Mouse (Mus musculus) midbrain, embryonic 14.5 days (tissue): ENCODE measurements around the gene Ppfia4. TPM values are rescaled to one million over a fixed set of nuclear protein-coding genes. Genes with fewer than 3 reads are reported as not detected.
A peak's percentile ranks its signal among the peaks of the same experiment; 100 is the strongest.

Experiments used
- ATAC-seq: fragments of 200-750 bp; cut with Nextera tagmentation; 2 replicates; pipeline ENCODE4 v1.8.0; 2017; ENCODE audit warnings: moderate number of reproducible peaks, moderate library complexity; ENCODE audit not compliant: low FRiP score, low TSS enrichment
- DNase-seq: peaks from one replicate; pipeline ENCODE4 v3.0.0-alpha.2; 2015
- H3K27ac ChIP-seq: fragments of 300-500 bp; sonication (generic); replicated peaks from 2 replicates; pipeline ENCODE4 v1.5.1; 2014; ENCODE audit warnings: mild to moderate bottlenecking, low read depth, low read length, moderate library complexity
- H3K27me3 ChIP-seq: fragments of 300-500 bp; sonication (generic); 2 replicates; pipeline ENCODE4 v1.6.1; 2014; ENCODE audit warnings: low read length, control low read depth, mixed read lengths; ENCODE audit not compliant: control insufficient read depth, insufficient read depth
- H3K36me3 ChIP-seq: fragments of 300-500 bp; sonication (generic); 2 replicates; pipeline ENCODE4 v1.6.1; 2014; ENCODE audit warnings: low read length, control low read depth; ENCODE audit not compliant: control insufficient read depth, insufficient read depth
- H3K4me1 ChIP-seq: fragments of 300-500 bp; sonication (generic); 2 replicates; pipeline ENCODE4 v1.6.1; 2014; ENCODE audit warnings: mild to moderate bottlenecking, antibody characterized with exemption, low read length, control low read depth; ENCODE audit not compliant: control insufficient read depth, insufficient read depth
- H3K4me2 ChIP-seq: fragments of 300-500 bp; sonication (generic); 2 replicates; pipeline ENCODE4 v1.6.1; 2014; ENCODE audit warnings: mild to moderate bottlenecking, low read length, moderate library complexity
- H3K4me3 ChIP-seq: fragments of 300-500 bp; sonication (generic); replicated peaks from 2 replicates; pipeline ENCODE4 v1.5.1; 2014; ENCODE audit warnings: low read depth, low read length
- H3K9ac ChIP-seq: fragments of 300-500 bp; sonication (generic); replicated peaks from 2 replicates; pipeline ENCODE4 v1.6.1; 2014; ENCODE audit warnings: mild to moderate bottlenecking, low read length, moderate library complexity
- H3K9me3 ChIP-seq: fragments of 300-500 bp; sonication (generic); 2 replicates; pipeline ENCODE4 v1.6.1; 2016; ENCODE audit warnings: low read length, control low read depth, mixed read lengths; ENCODE audit not compliant: control insufficient read depth
- WGBS: fragments of 180-500 bp; shearing (Covaris S2); extraction: QIAGEN DNeasy Blood & Tissue Kit; methylation state at CpG from one replicate; pipeline ENCODE4 v1.1.7; 2014; 5-methylcytosine and 5-hydroxymethylcytosine counted together
- polyA plus RNA-seq: library from polyadenylated mRNA; unstranded; fragments of >200 nt; fragmentation: Nextera tagmentation; extraction: Ambion mirVana; gene quantifications from 2 replicates; pipeline ENCODE4 v1.2.1, GENCODE M21; 2014

The Ppfia4 gene
- polyA plus RNA-seq, 1 experiment from 2014 or later = 11.5 TPM

- H3K9ac ChIP-seq = no peak overlapping the region
- no peak overlapping the region for H3K4me2 ChIP-seq
- H3K27me3 ChIP-seq = no peaks in the 10 kb centered on the region
- no peak for ATAC-seq
- H3K27ac ChIP-seq = no peak overlapping the region
- 0 out of 2 replicates have a peak, but pooled peaks cover 2% of the 10 kb centered on the region for H3K36me3 ChIP-seq
- H3K9me3 ChIP-seq = no peaks in the 10 kb centered on the region
- 79% methylated on average over 5 of the region's 5 CpGs for WGBS
- no peak overlapping the region for H3K4me3 ChIP-seq
- H3K4me1 ChIP-seq = peaks cover 7% of the 10 kb centered on the region
- DNase-seq = no peak
Measured at GRCm38 (mm10) chr1:134318261-134318660, 14.5 kb downstream of the Ppfia4 start.

GRCm38 (mm10) chr1:134316361-134316760 lies 16.4 kb downstream of the Ppfia4 start:
- Histone ChIP-seq H3K9me3 (no peaks in the 10 kb centered on the region), H3K27ac (no peak overlapping the region), H3K4me3 (no peak overlapping the region), H3K36me3 (0 out of 2 replicates have a peak, but pooled peaks cover 2% of the 10 kb centered on the region), H3K4me1 (peaks cover 7% of the 10 kb centered on the region), H3K27me3 (no peaks in the 10 kb centered on the region), H3K4me2 (no peak overlapping the region), H3K9ac (no peak overlapping the region)
- WGBS = 88% methylated on average over 9 of the region's 9 CpGs
- ATAC-seq = no peak
- DNase-seq = no peak

- Histone ChIP-seq H3K4me1 (no peaks in the 10 kb centered on the region; the same call in 1 of the 2 replicates), H3K9me3 (no peaks in the 10 kb centered on the region), H3K36me3 (0 out of 2 replicates have a peak, but pooled peaks cover 2% of the 10 kb centered on the region), H3K27me3 (no peaks in the 10 kb centered on the region), H3K9ac (no peak overlapping the region), H3K27ac (no peak overlapping the region), H3K4me2 (no peak overlapping the region), H3K4me3 (no peak overlapping the region)
- WGBS = 90% methylated on average over 5 of the region's 5 CpGs
- DNase-seq (no peak), ATAC-seq (no peak)
Measured at GRCm38 (mm10) chr1:134315181-134315580, 17.5 kb downstream of the Ppfia4 start.

GRCm38 (mm10) chr1:134311760-134312159 lies 21.0 kb downstream of the Ppfia4 start:
- ATAC-seq = no peak
- no peak overlapping the region for H3K9ac ChIP-seq
- WGBS = 94% methylated on average over 7 of the region's 7 CpGs
- H3K27me3 ChIP-seq = no peaks in the 10 kb centered on the region
- H3K27ac ChIP-seq = no peak overlapping the region
- H3K4me3 ChIP-seq = no peak overlapping the region
- H3K9me3 ChIP-seq = no peaks in the 10 kb centered on the region
- no peak overlapping the region for H3K4me2 ChIP-seq
- H3K36me3 ChIP-seq = 0 out of 2 replicates have a peak, but pooled peaks cover 2% of the 10 kb centered on the region
- DNase-seq = no peak
- H3K4me1 ChIP-seq = no peaks in the 10 kb centered on the region

GRCm38 (mm10) chr1:134310729-134311128 lies 22.0 kb downstream of the Ppfia4 start:
- Histone ChIP-seq H3K27ac (no peak overlapping the region), H3K4me2 (no peak overlapping the region), H3K27me3 (no peaks in the 10 kb centered on the region), H3K4me1 (no peaks in the 10 kb centered on the region), H3K9ac (no peak overlapping the region), H3K36me3 (no peaks in the 10 kb centered on the region), H3K9me3 (no peaks in the 10 kb centered on the region), H3K4me3 (no peak overlapping the region)
- 92% methylated on average over 3 of the region's 3 CpGs for WGBS
- DNase-seq (no peak), ATAC-seq (no peak)

GRCm38 (mm10) chr1:134310291-134310690 lies 22.4 kb downstream of the Ppfia4 start:
- H3K4me1 ChIP-seq = no peaks in the 10 kb centered on the region
- H3K4me2 ChIP-seq = no peak overlapping the region
- H3K4me3 ChIP-seq = no peak overlapping the region
- no peaks in the 10 kb centered on the region for H3K36me3 ChIP-seq
- WGBS = 89% methylated on average over 2 of the region's 2 CpGs
- no peaks in the 10 kb centered on the region for H3K9me3 ChIP-seq
- ATAC-seq = no peak
- H3K9ac ChIP-seq = no peak overlapping the region
- no peak for DNase-seq
- no peaks in the 10 kb centered on the region for H3K27me3 ChIP-seq
- no peak overlapping the region for H3K27ac ChIP-seq

- H3K9me3 ChIP-seq = no peaks in the 10 kb centered on the region
- no peaks in the 10 kb centered on the region for H3K27me3 ChIP-seq
- no peak overlapping the region for H3K4me2 ChIP-seq
- H3K36me3 ChIP-seq = no peaks in the 10 kb centered on the region
- DNase-seq = peak; percentile 9
- H3K4me3 ChIP-seq = no peak overlapping the region
- WGBS = 18% methylated on average over 10 of the region's 10 CpGs
- H3K9ac ChIP-seq = no peak overlapping the region
- no peak overlapping the region for H3K27ac ChIP-seq
- peaks cover 8% of the 10 kb centered on the region; the same call in 1 of the 2 replicates for H3K4me1 ChIP-seq
- no peak for ATAC-seq
Measured at GRCm38 (mm10) chr1:134307409-134307808, 25.3 kb downstream of the Ppfia4 start.

GRCm38 (mm10) chr1:134304940-134305339 lies 27.8 kb downstream of the Ppfia4 start:
- WGBS = 97% methylated on average over 9 of the region's 9 CpGs
- no peak for ATAC-seq

GRCm38 (mm10) chr1:134302568-134303238 lies 30.0 kb downstream of the Ppfia4 start:
- Histone ChIP-seq H3K36me3 (no peaks in the 10 kb centered on the region), H3K9ac (no peak overlapping the region; the same call in 1 of the 2 replicates), H3K27ac (peak overlapping the region; percentile 72), H3K27me3 (peaks cover 28% of the 10 kb centered on the region), H3K4me3 (no peak overlapping the region), H3K4me1 (peaks cover 8% of the 10 kb centered on the region; the same call in 1 of the 2 replicates), H3K4me2 (no peak overlapping the region), H3K9me3 (no peaks in the 10 kb centered on the region)
- DNase-seq (peak; percentile 57), ATAC-seq (no peak)
- 8% methylated on average over 8 of the region's 8 CpGs for WGBS

More at GRCm38 (mm10) chr1:134304940-134305339, 27.8 kb downstream of the Ppfia4 start:
- Histone ChIP-seq H3K9me3 (no peaks in the 10 kb centered on the region), H3K27me3 (peaks cover 10% of the 10 kb centered on the region; the same call in 1 of the 2 replicates), H3K9ac (no peak overlapping the region), H3K4me1 (peaks cover 8% of the 10 kb centered on the region; the same call in 1 of the 2 replicates), H3K4me2 (no peak overlapping the region), H3K27ac (no peak overlapping the region), H3K4me3 (no peak overlapping the region), H3K36me3 (no peaks in the 10 kb centered on the region)
- DNase-seq = no peak
